Mouse (Mus musculus): ENCODE data around the gene Itih4.

The Itih4 gene

DNA sequence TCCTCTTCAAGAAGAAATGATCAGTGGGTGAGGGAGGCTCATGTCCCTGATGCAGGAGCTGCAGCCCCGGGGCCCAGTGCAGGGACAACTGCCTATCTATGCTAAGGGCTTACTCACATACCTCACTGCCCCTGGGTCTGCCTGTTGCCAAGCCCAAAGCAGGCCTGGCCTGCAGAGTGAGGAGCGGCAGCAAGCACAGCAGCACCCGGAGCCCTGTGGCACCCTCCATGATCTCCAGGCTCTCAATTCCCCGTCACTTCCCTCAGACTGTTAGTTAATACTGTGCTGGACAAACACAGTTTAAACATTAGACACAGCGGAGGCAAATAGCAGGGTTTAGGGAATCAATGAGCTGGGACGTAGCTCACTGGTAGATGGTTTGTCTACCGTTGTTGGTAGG lies 56.8 kb downstream of the Itih4 start, which contains the start of gene Itih1:
TSS of gene Itih1 (minus strand) at position 252 of the 400 bp plus-strand sequence.
- no peak for DNase-seq (ENCODE audit: low read depth)

DNA sequence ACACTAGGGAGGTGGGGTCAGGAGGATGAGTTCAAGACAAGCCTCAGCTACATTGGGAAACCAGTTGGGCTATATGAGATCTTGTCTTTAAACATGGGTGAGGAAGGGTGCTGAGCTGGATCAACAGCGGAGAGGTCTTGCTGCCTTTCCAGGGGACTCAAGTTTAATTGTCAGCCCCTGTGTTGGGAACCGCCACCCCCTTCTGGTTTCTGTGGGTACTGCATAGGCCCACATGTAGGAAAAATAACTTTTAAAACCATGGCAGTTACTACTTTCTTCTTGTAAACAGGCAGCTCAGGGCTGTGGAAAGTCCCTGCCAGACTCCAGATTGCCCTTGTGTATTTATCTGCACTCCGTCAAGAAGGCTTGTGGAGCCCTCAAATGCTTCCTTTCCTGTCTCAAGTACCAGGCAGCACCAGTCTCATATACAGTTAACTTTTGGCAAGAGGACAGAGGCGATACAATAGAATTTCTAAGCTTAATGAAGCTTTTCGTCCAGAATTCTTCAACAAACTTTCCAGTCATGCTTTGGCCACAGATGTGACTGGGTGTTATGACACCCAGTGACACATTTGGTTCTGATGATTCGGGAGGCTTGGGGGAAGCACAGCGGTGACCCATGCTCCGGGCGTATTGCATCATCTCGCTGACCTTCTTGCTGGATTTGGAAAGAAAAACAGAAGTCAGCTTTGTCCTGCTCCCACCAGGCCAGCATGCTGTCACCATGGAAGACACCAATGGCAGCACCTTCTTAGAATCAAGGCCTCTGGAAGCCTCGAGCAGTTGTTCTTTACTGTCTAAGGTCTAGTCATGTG lies 57.8 kb downstream of the Itih4 start:
- peak; percentile 45 for DNase-seq (ENCODE audit: low read depth)

- DNase-seq (ENCODE audit: low read depth), result no peak
These were observed 58.5 kb downstream of the Itih4 start for GRCm38 (mm10) chr14:30944745-30945144.

- no peak for DNase-seq (ENCODE audit: low read depth)
These were observed 63.7 kb downstream of the Itih4 start for GRCm38 (mm10) chr14:30949986-30950385.

DNA sequence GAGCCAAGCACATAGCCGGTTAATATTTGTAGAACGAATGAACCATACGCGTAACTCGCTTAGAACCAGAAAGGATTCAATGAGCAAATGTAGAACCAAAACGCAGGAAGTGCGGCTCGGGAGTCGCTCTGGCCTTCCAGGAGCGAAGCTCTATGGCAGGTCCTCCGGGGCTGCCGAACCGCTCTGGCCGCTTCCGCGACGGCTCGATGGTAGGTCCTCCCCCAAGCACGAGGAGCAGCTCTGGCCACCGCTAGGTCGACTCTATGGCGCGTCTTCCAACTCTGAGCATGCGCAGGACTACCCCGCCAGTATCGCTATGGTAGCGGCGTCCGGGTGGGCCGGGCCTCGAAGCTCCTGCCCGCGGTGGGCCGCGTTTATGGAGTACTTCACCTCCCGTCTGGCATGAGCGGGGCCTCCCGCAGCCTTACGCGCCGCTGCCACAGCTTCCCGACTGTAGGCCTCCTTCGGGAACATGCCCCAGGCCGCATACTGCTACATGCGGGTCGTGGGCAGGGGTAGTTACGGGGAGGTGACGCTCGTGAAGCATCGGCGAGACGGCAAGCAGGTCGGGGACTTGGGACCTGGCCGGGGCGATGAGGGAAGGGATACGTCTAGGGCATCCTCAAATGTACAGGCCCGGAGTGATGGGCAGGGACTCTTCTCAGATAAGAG lies 65.0 kb downstream of the Itih4 start, which contains the start of gene Nek4:
TSS of gene Nek4 (plus strand) at position 224 of the 672 bp plus-strand sequence.
- DNase-seq (ENCODE audit: low read depth), result peak; percentile 92

Data from naive thymus-derived CD4-positive, alpha-beta T cell, adult 2 months (primary cell).